Mouse (Mus musculus): Measurements from ENCODE around the gene Ndufa4. TPM values are rescaled to one million over a fixed set of nuclear protein-coding genes. Genes with fewer than 3 reads are reported as not detected.

Gene Ndufa4
- polyA plus RNA-seq (2012; rRNA removed): 474 and 516 TPM in 2 replicates

GRCm38 (mm10) chr6:11907269-11908032 is at the start of gene Ndufa4, which contains the start of gene Phf14:
Gene Ndufa4, minus strand, starts transcription at chr6:11907497.
Gene Phf14, plus strand, starts transcription at chr6:11907809.

Other genes with a start within 250 kb of the Ndufa4 start
- gene Phf14, start 312 bp upstream of the Ndufa4 start, polyA plus RNA-seq (2012; rRNA removed): 8.1 and 9.2 TPM in 2 replicates

Measured in liver, embryonic 18 days (tissue).